Mouse (Mus musculus): Measurements from ENCODE around the gene Dmrta2. TPM values are rescaled to one million over a fixed set of nuclear protein-coding genes. Genes with fewer than 3 reads are reported as not detected.

The Dmrta2 gene
- total RNA-seq, 2 experiments from 2014 or later = 0.41 to 0.55 TPM

DNA sequence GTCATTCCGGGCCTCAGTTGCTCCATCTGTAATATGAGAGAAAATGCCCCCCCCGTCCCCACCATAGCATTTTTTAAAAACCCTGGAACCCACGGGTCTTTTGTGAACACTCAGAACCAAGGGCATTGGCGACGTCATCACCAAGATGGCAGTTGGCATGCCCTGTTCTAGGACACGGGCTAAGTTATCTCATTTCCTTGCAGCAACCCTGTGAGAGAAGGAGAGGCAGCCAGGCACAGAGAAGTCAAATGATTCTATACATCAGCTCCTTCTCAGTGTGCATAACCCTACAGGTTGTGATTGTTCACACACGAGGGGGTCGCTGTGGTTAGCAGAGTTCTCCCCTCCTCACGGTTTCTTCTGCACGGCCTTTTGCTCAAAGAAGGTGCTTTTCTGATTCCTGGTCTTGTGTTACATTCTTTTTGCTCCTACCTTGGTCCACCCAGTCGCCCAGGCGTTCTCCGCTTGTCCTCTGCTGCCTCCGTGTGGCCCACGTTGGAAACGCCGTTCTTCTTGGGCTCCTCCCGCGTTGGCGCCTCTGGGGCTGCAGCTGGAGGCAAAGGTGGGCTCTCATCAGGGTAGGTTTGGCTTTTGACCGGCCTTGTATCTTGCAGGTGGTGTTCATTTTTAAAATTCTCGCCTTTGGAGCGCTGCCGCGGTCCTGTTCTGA lies 44.2 kb downstream of the Dmrta2 start:
- DNase-seq = peak; percentile 89

GRCm38 (mm10) chr4:110028461-110029188 lies 50.8 kb downstream of the Dmrta2 start:
- DNase-seq = peak; percentile 44

- DNase-seq = no peak
Measured at GRCm38 (mm10) chr4:110029446-110029845, 51.6 kb downstream of the Dmrta2 start.

Measured in heart, postnatal 4 days (tissue).